Mouse (Mus musculus) embryonic fibroblast, embryonic 13.5 days (primary cell): ENCODE results near the gene Frmd8.

Experiments
- CTCF ChIP-seq: IDR thresholded peaks from 2 replicates; pipeline ENCODE4 v1.5.1; 2011; ENCODE audit warnings: mild to moderate bottlenecking, control low read depth, low read length, moderate library complexity, borderline replicate concordance; ENCODE audit not compliant: insufficient read depth
- POLR2A ChIP-seq: IDR thresholded peaks from 2 replicates; pipeline ENCODE4 v1.6.1; 2011; ENCODE audit warnings: low read depth, mild to moderate bottlenecking, control low read depth, low read length, moderate library complexity

- TF ChIP-seq CTCF, result no peak
- TF ChIP-seq POLR2A, result peak; percentile 48
Observed at GRCm38 (mm10) chr19:5871273-5871672, 3.8 kb downstream of the Frmd8 start.
